Comparison of ENCODE assay signal across 9 mouse cellular contexts in genomic region chr4:132944776-132945175, GRCm38 (mm10). TPM values are rescaled to one million over a fixed set of nuclear protein-coding genes. Genes with fewer than 3 reads are reported as not detected.
DNase-seq lines count a peak whose midpoint lies in the region; ATAC-seq and TF ChIP-seq lines count a peak whose summit lies in the region.
"Had no signal": no experiment of that assay in that cellular context is flagged by ENCODE, and none has a peak within 500 bp of the region (broad histone marks: within the 10 kb centered on the region; RNA-seq: fewer than 3 reads in every experiment).

No protein-coding gene starts in this region.

- no peak for ATAC-seq in lung, embryonic 15.5 days (ENCODE audit: borderline replicate concordance, extremely low read depth, low FRiP score, low TSS enrichment)
- no peak for ATAC-seq in limb, embryonic 14.5 days (ENCODE audit: low FRiP score, low read depth)
- no peak for ATAC-seq in hindbrain, embryonic 11.5 days (ENCODE audit: low FRiP score)

- intact Hi-C loops in heart, postnatal 14 days (cut with DNase I): loop anchor here (1.0 to 5.0 kb wide), 4 partner anchors 61 to 353 kb away; partner anchors contain the start of genes Cd164l2 and Gpr3

- peaks cover 55% of the 10 kb centered on the region for H3K4me1 ChIP-seq in heart, embryonic 10.5 days
- peaks cover 23% of the 10 kb centered on the region for H3K4me1 ChIP-seq in lung, embryonic 15.5 days
- H3K4me1 ChIP-seq in limb, embryonic 14.5 days (ENCODE audit: control insufficient read depth, insufficient read depth, low read length): peaks cover 18% of the 10 kb centered on the region
- H3K4me1 ChIP-seq in hindbrain, embryonic 11.5 days (replicated peaks; ENCODE audit: control insufficient read depth, insufficient read depth, low read length): peaks cover 6% of the 10 kb centered on the region

- TF ChIP-seq POLR2A in limb, embryonic 14.5 days (IDR thresholded peaks at IDR 0.05; ENCODE audit: borderline replicate concordance, extremely low read depth, insufficient read depth, insufficient read length): no peak

- peaks cover 16% of the 10 kb centered on the region for H3K27me3 ChIP-seq in heart, embryonic 10.5 days (ENCODE audit: insufficient read depth, poor library complexity, severe bottlenecking)
- H3K27me3 ChIP-seq in lung, embryonic 15.5 days: 0 out of 2 replicates have a peak, but pooled peaks cover 3% of the 10 kb centered on the region
- H3K27me3 ChIP-seq in limb, embryonic 14.5 days (ENCODE audit: control insufficient read depth, insufficient read depth, low read length): no peaks in the 10 kb centered on the region
- H3K27me3 ChIP-seq in hindbrain, embryonic 11.5 days (ENCODE audit: control insufficient read depth, insufficient read depth, low read length): 0 out of 2 replicates have a peak, but pooled peaks cover 4% of the 10 kb centered on the region
- H3K27me3 ChIP-seq: CH12.LX had no signal

- no peak overlapping the region for H3K9ac ChIP-seq in lung, embryonic 15.5 days
- H3K9ac ChIP-seq in limb, embryonic 14.5 days (ENCODE audit: low read depth, low read length, severe bottlenecking): no peak overlapping the region
- no peak overlapping the region for H3K9ac ChIP-seq in hindbrain, embryonic 11.5 days (ENCODE audit: low read depth, low read length)

- peak overlapping the region; percentile 93 for H3K27ac ChIP-seq in heart, embryonic 10.5 days
- H3K27ac ChIP-seq in lung, embryonic 15.5 days: peak overlapping the region; percentile 69
- 0 out of 2 replicates have a peak overlapping the region, but pooled peaks have one; percentile 26 for H3K27ac ChIP-seq in limb, embryonic 14.5 days (replicated peaks; ENCODE audit: low read depth, low read length)
- H3K27ac ChIP-seq in hindbrain, embryonic 11.5 days (ENCODE audit: low read depth, low read length): no peak overlapping the region

- H3K4me2 ChIP-seq in lung, embryonic 15.5 days: no peak overlapping the region
- H3K4me2 ChIP-seq in limb, embryonic 14.5 days (replicated peaks; ENCODE audit: low read depth, low read length, severe bottlenecking): no peak overlapping the region
- H3K4me2 ChIP-seq in hindbrain, embryonic 11.5 days (replicated peaks; ENCODE audit: low read depth, low read length): no peak overlapping the region

- no peak overlapping the region for H3K4me3 ChIP-seq in heart, embryonic 10.5 days
- no peak overlapping the region for H3K4me3 ChIP-seq in lung, embryonic 15.5 days
- H3K4me3 ChIP-seq in limb, embryonic 14.5 days (replicated peaks; ENCODE audit: low read length): no peak overlapping the region
- H3K4me3 ChIP-seq in hindbrain, embryonic 11.5 days (ENCODE audit: low read depth, low read length): no peak overlapping the region

- no peaks in the 10 kb centered on the region for H3K9me3 ChIP-seq in heart, embryonic 10.5 days
- H3K9me3 ChIP-seq in lung, embryonic 15.5 days: no peaks in the 10 kb centered on the region
- H3K9me3 ChIP-seq in limb, embryonic 14.5 days (ENCODE audit: control insufficient read depth, low read length): no peaks in the 10 kb centered on the region
- no peaks in the 10 kb centered on the region for H3K9me3 ChIP-seq in hindbrain, embryonic 11.5 days (ENCODE audit: control insufficient read depth, low read length)

- no peak for DNase-seq in heart, embryonic 10.5 days (ENCODE audit: low spot score)
- DNase-seq in heart, postnatal 14 days: no peak
- DNase-seq in lung, postnatal 25 days (ENCODE audit: low spot score): no peak
- DNase-seq in adipocyte (ENCODE audit: low spot score): peak; percentile 93
- no peak for DNase-seq in limb, embryonic 14.5 days (ENCODE audit: low spot score)
- no peak for DNase-seq in natural killer cell, adult 2 months (ENCODE audit: low spot score in 2 of 2)
- no peak for DNase-seq in hindbrain, embryonic 11.5 days (ENCODE audit: low spot score)

- WGBS in heart, embryonic 10.5 days: 72% methylated on average over 4 of the region's 4 CpGs
- 51% methylated on average over 4 of the region's 4 CpGs for WGBS in lung, embryonic 15.5 days
- WGBS in limb, embryonic 14.5 days: 61% methylated on average over 4 of the region's 4 CpGs
- 74% methylated on average over 4 of the region's 4 CpGs for WGBS in hindbrain, embryonic 11.5 days

- no peaks in the 10 kb centered on the region for H3K36me3 ChIP-seq in heart, embryonic 10.5 days
- no peaks in the 10 kb centered on the region for H3K36me3 ChIP-seq in lung, embryonic 15.5 days
- H3K36me3 ChIP-seq in limb, embryonic 14.5 days (ENCODE audit: control insufficient read depth, insufficient read depth, low read length): no peaks in the 10 kb centered on the region
- no peaks in the 10 kb centered on the region for H3K36me3 ChIP-seq in hindbrain, embryonic 11.5 days (ENCODE audit: control insufficient read depth, insufficient read depth, low read length)

RNA-seq across cellular contexts. Expression of gene Fam76a, which starts 22.4 kb away (rescaled TPM):
- 32.3 and 33.1 TPM in 2 replicates for polyA plus RNA-seq in heart, embryonic 10.5 days (2016; fragmentation: Nextera tagmentation; extraction: Ambion mirVana)
- total RNA-seq in heart, postnatal 14 days (2021): 10 to 100 TPM; 33.2 to 40.1 TPM
- 43.0 and 45.8 TPM in 2 replicates for polyA plus RNA-seq in lung, embryonic 15.5 days (2015; fragmentation: Nextera tagmentation; extraction: Ambion mirVana)
- polyA plus RNA-seq in limb, embryonic 14.5 days (2012; rRNA removed): 19.0 and 19.1 TPM in 2 replicates
- polyA plus RNA-seq in limb, embryonic 14.5 days (2014; fragmentation: Nextera tagmentation; extraction: Ambion mirVana): 48.3 and 57.1 TPM in 2 replicates
- 29.7 and 31.9 TPM in 2 replicates for polyA plus RNA-seq in hindbrain, embryonic 11.5 days (2014; fragmentation: Nextera tagmentation; extraction: Ambion mirVana)

RNA-seq across cellular contexts. Expression of gene Fgr, which starts 29.1 kb away (rescaled TPM):
- polyA plus RNA-seq in heart, embryonic 10.5 days (2016; fragmentation: Nextera tagmentation; extraction: Ambion mirVana): 0.36 and 0.43 TPM in 2 replicates
- under 1 TPM; 0.43 to 0.49 TPM for total RNA-seq in heart, postnatal 14 days (2021)
- polyA plus RNA-seq in lung, embryonic 15.5 days (2015; fragmentation: Nextera tagmentation; extraction: Ambion mirVana): 0.69 and 0.74 TPM in 2 replicates
- polyA plus RNA-seq in limb, embryonic 14.5 days (2012; rRNA removed): 0.54 and 0.64 TPM in 2 replicates
- 0.35 and 0.62 TPM in 2 replicates for polyA plus RNA-seq in limb, embryonic 14.5 days (2014; fragmentation: Nextera tagmentation; extraction: Ambion mirVana)
- polyA plus RNA-seq in hindbrain, embryonic 11.5 days (2014; fragmentation: Nextera tagmentation; extraction: Ambion mirVana): 0.08 and 0.34 TPM in 2 replicates
